Mouse (Mus musculus) ES-E14 (cell line): ENCODE measurements at regions not wholly inside any gene's neighbourhood (a gene's known extent, or its start where the extent isn't known, plus 50 kb on each side); places are given as distances from the start of the nearest gene placed in this dataset.

Experiments
- CHD2 ChIP-seq: IDR thresholded peaks from 2 replicates; pipeline ENCODE4 v1.6.1; 2014; ENCODE audit warnings: mild to moderate bottlenecking, low read depth, low read length, inconsistent platforms
- MAFK ChIP-seq: IDR thresholded peaks from 2 replicates; pipeline ENCODE4 v1.6.1; 2014; ENCODE audit warnings: mild to moderate bottlenecking, low read depth, low read length, inconsistent platforms; ENCODE audit not compliant: insufficient read depth
- ZC3H11A ChIP-seq: IDR thresholded peaks from 2 replicates; pipeline ENCODE4 v1.6.1; 2012; ENCODE audit warnings: low read depth, mild to moderate bottlenecking, inconsistent platforms, low read length, borderline replicate concordance
- ZNF384 ChIP-seq: IDR thresholded peaks from 2 replicates; pipeline ENCODE4 v1.6.1; 2012; ENCODE audit warnings: low read depth, low read length, inconsistent platforms

- TF ChIP-seq ZC3H11A (no peak), ZNF384 (no peak), CHD2 (no peak), MAFK (no peak)
Observed at GRCm38 (mm10) chr10:45009676-45010075, 57.3 kb upstream of the Prep start.
